Mouse (Mus musculus): Measurements from ENCODE around the gene Traip. TPM values are rescaled to one million over a fixed set of nuclear protein-coding genes. Genes with fewer than 3 reads are reported as not detected.
A peak's percentile ranks its signal among the peaks of the same experiment; 100 is the strongest.

Gene Traip
- polyA plus RNA-seq, 1 experiment from 2014 or later = 20.4 TPM

- peak; percentile 48; the same call in 1 of the 2 replicates for ATAC-seq (ENCODE audit: insufficient read depth, low FRiP score)
- no peaks in the 10 kb centered on the region for H3K27me3 ChIP-seq (ENCODE audit: control insufficient read depth, insufficient read depth, low read length)
- H3K36me3 ChIP-seq (ENCODE audit: control insufficient read depth, insufficient read depth, low read length) = no peaks in the 10 kb centered on the region
- H3K4me3 ChIP-seq (replicated peaks; ENCODE audit: low read length) = no peak overlapping the region
- 50% methylated on average over 5 of the region's 5 CpGs for WGBS
- no peak overlapping the region for H3K4me2 ChIP-seq (ENCODE audit: low read depth, low read length)
- no peak overlapping the region for H3K9ac ChIP-seq (ENCODE audit: low read length)
- no peak overlapping the region for H3K27ac ChIP-seq (ENCODE audit: low read length)
- H3K9me3 ChIP-seq (replicated peaks; ENCODE audit: control insufficient read depth, low read length) = no peaks in the 10 kb centered on the region
- H3K4me1 ChIP-seq (ENCODE audit: control insufficient read depth, insufficient read depth, low read length) = no peaks in the 10 kb centered on the region
Measured at GRCm38 (mm10) chr9:107961881-107962280, 11.9 kb downstream of the Traip start.

- no peak overlapping the region for H3K9ac ChIP-seq (ENCODE audit: low read length)
- no peak overlapping the region for H3K27ac ChIP-seq (ENCODE audit: low read length)
- H3K9me3 ChIP-seq (replicated peaks; ENCODE audit: control insufficient read depth, low read length) = no peaks in the 10 kb centered on the region
- no peak for ATAC-seq (ENCODE audit: insufficient read depth, low FRiP score)
- H3K36me3 ChIP-seq (ENCODE audit: control insufficient read depth, insufficient read depth, low read length) = no peaks in the 10 kb centered on the region
- H3K4me3 ChIP-seq (replicated peaks; ENCODE audit: low read length) = no peak overlapping the region
- WGBS = 94% methylated on average over 9 of the region's 9 CpGs
- no peaks in the 10 kb centered on the region for H3K27me3 ChIP-seq (ENCODE audit: control insufficient read depth, insufficient read depth, low read length)
- no peaks in the 10 kb centered on the region for H3K4me1 ChIP-seq (ENCODE audit: control insufficient read depth, insufficient read depth, low read length)
- H3K4me2 ChIP-seq (ENCODE audit: low read depth, low read length) = no peak overlapping the region
Measured at GRCm38 (mm10) chr9:107962916-107963315, 13.0 kb downstream of the Traip start.

GRCm38 (mm10) chr9:107963700-107964099, 13.8 kb downstream of the Traip start:
- Histone ChIP-seq H3K9me3 (replicated peaks; ENCODE audit: control insufficient read depth, low read length) (no peaks in the 10 kb centered on the region), H3K4me3 (replicated peaks; ENCODE audit: low read length) (no peak overlapping the region), H3K36me3 (ENCODE audit: control insufficient read depth, insufficient read depth, low read length) (no peaks in the 10 kb centered on the region), H3K4me2 (ENCODE audit: low read depth, low read length) (no peak overlapping the region), H3K9ac (ENCODE audit: low read length) (0 out of 2 replicates have a peak overlapping the region, but pooled peaks have one; percentile 7), H3K27me3 (ENCODE audit: control insufficient read depth, insufficient read depth, low read length) (no peaks in the 10 kb centered on the region), H3K27ac (ENCODE audit: low read length) (no peak overlapping the region; the same call in 1 of the 2 replicates), H3K4me1 (ENCODE audit: control insufficient read depth, insufficient read depth, low read length) (no peaks in the 10 kb centered on the region)
- 16% methylated on average over 5 of the region's 5 CpGs for WGBS
- ATAC-seq (ENCODE audit: insufficient read depth, low FRiP score) = peak; percentile 71

GRCm38 (mm10) chr9:107964681-107965080, 14.7 kb downstream of the Traip start:
- no peaks in the 10 kb centered on the region for H3K36me3 ChIP-seq (ENCODE audit: control insufficient read depth, insufficient read depth, low read length)
- H3K27me3 ChIP-seq (ENCODE audit: control insufficient read depth, insufficient read depth, low read length) = no peaks in the 10 kb centered on the region
- H3K9ac ChIP-seq (ENCODE audit: low read length) = no peak overlapping the region
- WGBS = 92% methylated on average over 9 of the region's 9 CpGs
- no peak overlapping the region for H3K27ac ChIP-seq (ENCODE audit: low read length)
- H3K4me3 ChIP-seq (replicated peaks; ENCODE audit: low read length) = no peak overlapping the region
- H3K4me2 ChIP-seq (ENCODE audit: low read depth, low read length) = no peak overlapping the region
- no peaks in the 10 kb centered on the region for H3K9me3 ChIP-seq (replicated peaks; ENCODE audit: control insufficient read depth, low read length)
- no peak for ATAC-seq (ENCODE audit: insufficient read depth, low FRiP score)
- no peaks in the 10 kb centered on the region for H3K4me1 ChIP-seq (ENCODE audit: control insufficient read depth, insufficient read depth, low read length)

GRCm38 (mm10) chr9:107966676-107967075, 16.7 kb downstream of the Traip start:
- no peaks in the 10 kb centered on the region for H3K36me3 ChIP-seq (ENCODE audit: control insufficient read depth, insufficient read depth, low read length)
- H3K4me3 ChIP-seq (replicated peaks; ENCODE audit: low read length) = no peak overlapping the region
- no peaks in the 10 kb centered on the region for H3K9me3 ChIP-seq (replicated peaks; ENCODE audit: control insufficient read depth, low read length)
- H3K4me2 ChIP-seq (ENCODE audit: low read depth, low read length) = no peak overlapping the region
- WGBS = 80% methylated on average over 10 of the region's 10 CpGs
- H3K27me3 ChIP-seq (ENCODE audit: control insufficient read depth, insufficient read depth, low read length) = no peaks in the 10 kb centered on the region
- no peak for ATAC-seq (ENCODE audit: insufficient read depth, low FRiP score)
- no peak overlapping the region for H3K9ac ChIP-seq (ENCODE audit: low read length)
- no peak overlapping the region for H3K27ac ChIP-seq (ENCODE audit: low read length)
- H3K4me1 ChIP-seq (ENCODE audit: control insufficient read depth, insufficient read depth, low read length) = no peaks in the 10 kb centered on the region

GRCm38 (mm10) chr9:107967437-107967836, 17.5 kb downstream of the Traip start:
- H3K27me3 ChIP-seq (ENCODE audit: control insufficient read depth, insufficient read depth, low read length) = no peaks in the 10 kb centered on the region
- H3K27ac ChIP-seq (ENCODE audit: low read length) = no peak overlapping the region
- no peaks in the 10 kb centered on the region for H3K4me1 ChIP-seq (ENCODE audit: control insufficient read depth, insufficient read depth, low read length)
- H3K36me3 ChIP-seq (ENCODE audit: control insufficient read depth, insufficient read depth, low read length) = no peaks in the 10 kb centered on the region
- H3K4me3 ChIP-seq (replicated peaks; ENCODE audit: low read length) = no peak overlapping the region
- ATAC-seq (ENCODE audit: insufficient read depth, low FRiP score) = no peak
- 85% methylated on average over 6 of the region's 6 CpGs for WGBS
- H3K9me3 ChIP-seq (replicated peaks; ENCODE audit: control insufficient read depth, low read length) = no peaks in the 10 kb centered on the region
- H3K4me2 ChIP-seq (ENCODE audit: low read depth, low read length) = no peak overlapping the region
- H3K9ac ChIP-seq (ENCODE audit: low read length) = no peak overlapping the region

GRCm38 (mm10) chr9:107968531-107968930, 18.6 kb downstream of the Traip start:
- no peaks in the 10 kb centered on the region for H3K36me3 ChIP-seq (ENCODE audit: control insufficient read depth, insufficient read depth, low read length)

GRCm38 (mm10) chr9:107970311-107970710, 20.4 kb downstream of the Traip start:
- no peak overlapping the region for H3K4me3 ChIP-seq (replicated peaks; ENCODE audit: low read length)
- H3K27ac ChIP-seq (ENCODE audit: low read length) = no peak overlapping the region
- 83% methylated on average over 5 of the region's 5 CpGs for WGBS
- no peak overlapping the region for H3K9ac ChIP-seq (ENCODE audit: low read length)
- no peaks in the 10 kb centered on the region for H3K36me3 ChIP-seq (ENCODE audit: control insufficient read depth, insufficient read depth, low read length)
- no peaks in the 10 kb centered on the region for H3K9me3 ChIP-seq (replicated peaks; ENCODE audit: control insufficient read depth, low read length)
- ATAC-seq (ENCODE audit: insufficient read depth, low FRiP score) = no peak
- H3K4me2 ChIP-seq (ENCODE audit: low read depth, low read length) = no peak overlapping the region
- H3K4me1 ChIP-seq (ENCODE audit: control insufficient read depth, insufficient read depth, low read length) = peaks cover 6% of the 10 kb centered on the region
- H3K27me3 ChIP-seq (ENCODE audit: control insufficient read depth, insufficient read depth, low read length) = no peaks in the 10 kb centered on the region

More at GRCm38 (mm10) chr9:107968531-107968930, 18.6 kb downstream of the Traip start:
- H3K4me2 ChIP-seq (ENCODE audit: low read depth, low read length) = no peak overlapping the region
- H3K9me3 ChIP-seq (replicated peaks; ENCODE audit: control insufficient read depth, low read length) = no peaks in the 10 kb centered on the region
- H3K27ac ChIP-seq (ENCODE audit: low read length) = no peak overlapping the region
- no peaks in the 10 kb centered on the region for H3K27me3 ChIP-seq (ENCODE audit: control insufficient read depth, insufficient read depth, low read length)
- H3K4me3 ChIP-seq (replicated peaks; ENCODE audit: low read length) = no peak overlapping the region
- H3K4me1 ChIP-seq (ENCODE audit: control insufficient read depth, insufficient read depth, low read length) = no peaks in the 10 kb centered on the region
- WGBS = 89% methylated on average over 7 of the region's 7 CpGs
- ATAC-seq (ENCODE audit: insufficient read depth, low FRiP score) = no peak
- H3K9ac ChIP-seq (ENCODE audit: low read length) = no peak overlapping the region

GRCm38 (mm10) chr9:107971690-107972541, 22.0 kb downstream of the Traip start:
- H3K27ac ChIP-seq (ENCODE audit: low read length) = no peak overlapping the region
- peaks cover 11% of the 10 kb centered on the region for H3K4me1 ChIP-seq (ENCODE audit: control insufficient read depth, insufficient read depth, low read length)

More at GRCm38 (mm10) chr9:107971690-107972541, 22.0 kb downstream of the Traip start:
- H3K9ac ChIP-seq (ENCODE audit: low read length) = no peak overlapping the region
- H3K4me2 ChIP-seq (ENCODE audit: low read depth, low read length) = no peak overlapping the region
- peak; percentile 42; the same call in 1 of the 2 replicates for ATAC-seq (ENCODE audit: insufficient read depth, low FRiP score)
- H3K9me3 ChIP-seq (replicated peaks; ENCODE audit: control insufficient read depth, low read length) = no peaks in the 10 kb centered on the region
- 64% methylated on average over 8 of the region's 8 CpGs for WGBS
- H3K27me3 ChIP-seq (ENCODE audit: control insufficient read depth, insufficient read depth, low read length) = no peaks in the 10 kb centered on the region
- H3K4me3 ChIP-seq (replicated peaks; ENCODE audit: low read length) = no peak overlapping the region
- no peaks in the 10 kb centered on the region for H3K36me3 ChIP-seq (ENCODE audit: control insufficient read depth, insufficient read depth, low read length)
